Mouse (Mus musculus) ES-Bruce4 (cell line): Measurements from ENCODE around the gene Srsf9.

Experiments
- CTCF ChIP-seq: IDR thresholded peaks from one replicate; pipeline ENCODE4 v1.8.1; 2011; ENCODE audit warnings: low read depth, low read length
- EP300 ChIP-seq: IDR thresholded peaks from 2 replicates; pipeline ENCODE4 v1.6.1; 2011; ENCODE audit warnings: low read depth, low read length; ENCODE audit not compliant: insufficient read depth
- POLR2A ChIP-seq: IDR thresholded peaks from one replicate; pipeline ENCODE4 v1.8.1; 2011; ENCODE audit warnings: low read length; ENCODE audit not compliant: insufficient read depth

- TF ChIP-seq CTCF (no peak), EP300 (no peak), POLR2A (no peak)
Measured at GRCm38 (mm10) chr5:115312354-115312753, 14.6 kb upstream of the Srsf9 start.
